Mouse (Mus musculus): Measurements from ENCODE around the gene Cd36.

- no peak for TF ChIP-seq CTCF (IDR thresholded peaks at IDR 0.05; ENCODE audit: borderline replicate concordance, control insufficient read depth, extremely low read depth, insufficient read depth, low read length, poor library complexity)
- no peak for TF ChIP-seq POLR2A (IDR thresholded peaks at IDR 0.05; ENCODE audit: control insufficient read depth, extremely low read depth, insufficient read depth, low read length, poor library complexity)
Observed at GRCm38 (mm10) chr5:17886377-17886776, 2.2 kb downstream of the Cd36 start.
